Mouse (Mus musculus) cortical plate, adult 2 months (tissue): Measurements from ENCODE around the gene Nfib.

Experiments
- CTCF ChIP-seq: fragments of 200-500 bp; IDR thresholded peaks from 2 replicates; pipeline ENCODE4 v1.5.1; 2011; ENCODE audit warnings: mild to moderate bottlenecking, control low read depth, low read length; ENCODE audit not compliant: insufficient read depth; ENCODE audit errors: extremely low read depth
- POLR2A ChIP-seq: fragments of 200-500 bp; IDR thresholded peaks from 2 replicates; pipeline ENCODE4 v1.6.1; 2011; ENCODE audit warnings: mild to moderate bottlenecking, low read length, control low read depth; ENCODE audit not compliant: insufficient read depth; ENCODE audit errors: extremely low read depth

DNA sequence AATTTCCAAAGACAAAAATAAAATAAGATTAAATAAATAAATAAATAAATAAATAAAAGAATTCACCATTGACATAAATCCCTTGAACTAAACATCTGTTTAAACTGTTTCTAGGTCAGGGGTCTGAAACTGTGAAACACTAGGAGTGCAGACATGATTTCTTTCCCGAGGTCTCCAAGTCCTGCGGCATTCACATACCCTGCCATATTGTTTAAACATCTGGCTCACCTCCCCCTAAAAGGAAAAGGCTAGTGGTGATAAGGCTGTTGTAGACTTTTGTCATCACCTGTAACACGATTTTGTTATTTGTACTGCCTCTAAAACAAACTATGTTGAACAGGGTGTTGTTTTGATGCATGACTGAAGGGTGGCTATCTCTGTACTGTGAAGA is 249.2 kb downstream of the Nfib start:
- no peak for TF ChIP-seq CTCF
- no peak for TF ChIP-seq POLR2A
